Mouse (Mus musculus) heart, adult 2 months (tissue): ENCODE measurements around the gene Myo9b. TPM values are rescaled to one million over a fixed set of nuclear protein-coding genes. Genes with fewer than 3 reads are reported as not detected.
"Not testable (repeated sequence)": the region's sequence is repeated elsewhere in the genome, so short reads cannot be mapped to it uniquely, and the experiment has no call there.

ENCODE experiments used
- DNase-seq, 2 experiments: peaks; one replicate each; pipeline ENCODE4 v3.0.0; 2021
- H3K27ac ChIP-seq: fragments of 200-600 bp; 2 replicates; pipeline ENCODE4 v1.8.1; 2022
- H3K27me3 ChIP-seq: fragments of 200-500 bp; 2 replicates; pipeline ENCODE4 v1.6.1; 2012; ENCODE audit warnings: mild to moderate bottlenecking, low read length, inconsistent platforms, mixed read lengths; ENCODE audit not compliant: control insufficient read depth, insufficient read depth
- H3K36me3 ChIP-seq: fragments of 200-500 bp; 2 replicates; pipeline ENCODE4 v1.6.1; 2012; ENCODE audit warnings: low read length, inconsistent platforms; ENCODE audit not compliant: control insufficient read depth, insufficient read depth
- H3K4me1 ChIP-seq: fragments of 200-500 bp; 2 replicates; pipeline ENCODE4 v1.6.1; 2011; ENCODE audit warnings: low read length; ENCODE audit not compliant: control insufficient read depth, insufficient read depth
- H3K4me3 ChIP-seq: fragments of 200-600 bp; 2 replicates; pipeline ENCODE4 v1.8.1; 2022
- H3K79me2 ChIP-seq: fragments of 200-500 bp; replicated peaks from 2 replicates; pipeline ENCODE4 v1.6.1; 2012; ENCODE audit warnings: mild to moderate bottlenecking, inconsistent platforms, low read length, moderate library complexity, mixed read lengths; ENCODE audit not compliant: control insufficient read depth, insufficient read depth
- H3K9ac ChIP-seq: fragments of 200-500 bp; 2 replicates; pipeline ENCODE4 v1.6.1; 2012; ENCODE audit warnings: low read depth, mild to moderate bottlenecking, control low read depth, inconsistent platforms, low read length, mixed read lengths
- CTCF ChIP-seq: fragments of 200-600 bp; IDR thresholded peaks from 2 replicates; pipeline ENCODE4 v1.8.1; 2022; ENCODE audit warnings: antibody characterized with exemption, mild to moderate bottlenecking, moderate library complexity
- EP300 ChIP-seq: fragments of 200-500 bp; IDR thresholded peaks from 2 replicates; pipeline ENCODE4 v1.6.1; 2011; ENCODE audit warnings: low read depth, low read length, control low read depth; ENCODE audit not compliant: insufficient read depth
- POLR2A ChIP-seq: fragments of 200-500 bp; IDR thresholded peaks from 2 replicates; pipeline ENCODE4 v1.6.1; 2011; ENCODE audit warnings: mild to moderate bottlenecking, low read depth, low read length, control low read depth; ENCODE audit not compliant: insufficient read depth
- WGBS: fragments of 180-500 bp; shearing (Covaris S2); methylation state at CpG from one replicate; pipeline ENCODE4 v1.1.7; 2018; 5-methylcytosine and 5-hydroxymethylcytosine counted together
- intact Hi-C: fragments of 180-260 bp; cut with DNase I; formaldehyde crosslinking; loops from one replicate; pipeline ENCODE4 v1.15.1; 2025
- polyA plus RNA-seq: library from polyadenylated mRNA; depleted of rRNA; stranded (reverse); fragments of >200 nt; gene quantifications from 2 replicates; pipeline ENCODE4 v1.2.3, GENCODE M21; 2012
- total RNA-seq, 2 experiments: library from RNA; stranded (reverse); gene quantifications; 2 replicates each; pipeline ENCODE4 v1.2.3; 2021

The Myo9b gene
- total and polyA plus RNA-seq, 3 experiments: 15.0 to 22.8 (median 20.1) TPM

- 83% methylated on average over 2 of the region's 2 CpGs for WGBS
- Histone ChIP-seq H3K4me3 (no peak overlapping the region), H3K79me2 (no peaks in the 10 kb centered on the region), H3K36me3 (no peaks in the 10 kb centered on the region), H3K27me3 (no peaks in the 10 kb centered on the region), H3K27ac (no peak overlapping the region), H3K9ac (no peak overlapping the region), H3K4me1 (peaks cover 2% of the 10 kb centered on the region)
- intact Hi-C loops: no loop called here
- DNase-seq: peak in 1 of 2 experiments; percentile 10
- TF ChIP-seq POLR2A (no peak), CTCF (no peak), EP300 (no peak)
Measured at GRCm38 (mm10) chr8:71267690-71268089, 4.8 kb upstream of the Myo9b start.

GRCm38 (mm10) chr8:71268286-71268685 is 4.2 kb upstream of the Myo9b start:
- peak in 1 of 2 experiments; percentile 4 for DNase-seq
- H3K27ac ChIP-seq, H3K4me3 ChIP-seq, H3K4me1 ChIP-seq, intact Hi-C loops, H3K79me2 ChIP-seq, H3K36me3 ChIP-seq, H3K9ac ChIP-seq, H3K27me3 ChIP-seq: not testable (repeated sequence)
- WGBS: 95% methylated on average over 6 of the region's 6 CpGs

- peak overlapping the region; percentile 70 for H3K4me3 ChIP-seq
- H3K79me2 ChIP-seq: peaks cover 11% of the 10 kb centered on the region
- H3K4me1 ChIP-seq: peaks cover 10% of the 10 kb centered on the region
- intact Hi-C loops: loop anchor here (2.0 to 5.0 kb wide), 4 partner anchors 45 to 374 kb away; partner anchors contain the start of genes Rpl18a and Use1
- DNase-seq: no peak
- H3K9ac ChIP-seq: peak overlapping the region; percentile 60
- TF ChIP-seq POLR2A (no peak), CTCF (no peak), EP300 (no peak)
- peaks cover 8% of the 10 kb centered on the region for H3K36me3 ChIP-seq
- H3K27me3 ChIP-seq: no peaks in the 10 kb centered on the region
- H3K27ac ChIP-seq: peak overlapping the region; percentile 71; the same call in 1 of the 2 replicates
- WGBS: 29% methylated on average over 5 of the region's 5 CpGs
Measured at GRCm38 (mm10) chr8:71271630-71272029, 884 bp upstream of the Myo9b start.

GRCm38 (mm10) chr8:71273151-71273510 is 617 bp downstream of the Myo9b start:
- intact Hi-C loops: loop anchor here (2.0 to 5.0 kb wide), 4 partner anchors 44 to 376 kb away; partner anchors contain the start of genes Rpl18a and Use1
- peaks cover 10% of the 10 kb centered on the region for H3K4me1 ChIP-seq
- H3K27me3 ChIP-seq: no peaks in the 10 kb centered on the region
- under 1% methylated on average over 14 of the region's 14 CpGs for WGBS
- H3K36me3 ChIP-seq: peaks cover 8% of the 10 kb centered on the region
- peak overlapping the region; percentile 82 for H3K9ac ChIP-seq
- peak overlapping the region; percentile 70 for H3K4me3 ChIP-seq
- peak; percentile 69 to 79 for DNase-seq
- TF ChIP-seq CTCF: no peak
- TF ChIP-seq EP300: no peak
- TF ChIP-seq POLR2A: no peak
- H3K27ac ChIP-seq: peak overlapping the region; percentile 88
- peaks cover 11% of the 10 kb centered on the region for H3K79me2 ChIP-seq

GRCm38 (mm10) chr8:71274478-71274877 is 2.0 kb downstream of the Myo9b start:
- Histone ChIP-seq H3K4me1 (peaks cover 15% of the 10 kb centered on the region), H3K27ac (no peak overlapping the region), H3K27me3 (no peaks in the 10 kb centered on the region), H3K9ac (no peak overlapping the region), H3K4me3 (no peak overlapping the region), H3K79me2 (peaks cover 11% of the 10 kb centered on the region), H3K36me3 (peaks cover 8% of the 10 kb centered on the region)
- no peak for TF ChIP-seq EP300
- TF ChIP-seq CTCF: no peak
- TF ChIP-seq POLR2A: no peak
- intact Hi-C loops: loop anchor here (5.0 kb wide), 1 partner anchor 377 kb away; the partner anchor contains the start of gene Rpl18a
- DNase-seq: no peak

- H3K36me3 ChIP-seq: peaks cover 9% of the 10 kb centered on the region
- 89% methylated on average over 3 of the region's 3 CpGs for WGBS
- no peak for DNase-seq
- TF ChIP-seq CTCF (no peak), POLR2A (no peak), EP300 (no peak)
- H3K27ac ChIP-seq: no peak overlapping the region
- no peak overlapping the region for H3K9ac ChIP-seq
- intact Hi-C loops: no loop called here
- no peak overlapping the region for H3K4me3 ChIP-seq
- no peaks in the 10 kb centered on the region for H3K27me3 ChIP-seq
- peaks cover 13% of the 10 kb centered on the region for H3K79me2 ChIP-seq
- H3K4me1 ChIP-seq: peaks cover 21% of the 10 kb centered on the region
Measured at GRCm38 (mm10) chr8:71276166-71276565, 3.7 kb downstream of the Myo9b start.

- H3K36me3 ChIP-seq, H3K4me3 ChIP-seq, DNase-seq, intact Hi-C loops, H3K9ac ChIP-seq, H3K27ac ChIP-seq, H3K27me3 ChIP-seq: not testable (repeated sequence)
- peaks cover 38% of the 10 kb centered on the region for H3K4me1 ChIP-seq
- WGBS: 79% methylated on average over 1 of the region's 1 CpGs
- H3K79me2 ChIP-seq: peaks cover 14% of the 10 kb centered on the region
Measured at GRCm38 (mm10) chr8:71279409-71279808, 6.9 kb downstream of the Myo9b start.

GRCm38 (mm10) chr8:71281731-71282130 is 9.2 kb downstream of the Myo9b start:
- intact Hi-C loops, H3K79me2 ChIP-seq, H3K9ac ChIP-seq, H3K27me3 ChIP-seq, H3K4me3 ChIP-seq, H3K36me3 ChIP-seq, DNase-seq: not testable (repeated sequence)
- 42% methylated on average over 1 of the region's 1 CpGs for WGBS
- peak overlapping the region; percentile 71 for H3K27ac ChIP-seq
- peaks cover 46% of the 10 kb centered on the region for H3K4me1 ChIP-seq
